Mouse (Mus musculus) adrenal gland, postnatal 25 days (tissue): Measurements from ENCODE around the gene Cacna1c. TPM values are rescaled to one million over a fixed set of nuclear protein-coding genes. Genes with fewer than 3 reads are reported as not detected.
A peak's percentile ranks its signal among the peaks of the same experiment; 100 is the strongest.
"Not testable (repeated sequence)": the region's sequence is repeated elsewhere in the genome, so short reads cannot be mapped to it uniquely, and the experiment has no call there.

Experiments
- DNase-seq: peaks from one replicate; pipeline ENCODE4 v3.0.0; 2021; ENCODE audit warnings: mixed read lengths
- total RNA-seq: library from RNA; stranded (reverse); gene quantifications from 2 replicates; pipeline ENCODE4 v1.2.3, GENCODE M21; 2021

Cacna1c gene
- total RNA-seq, 1 experiment from 2014 or later = 104 TPM

DNA sequence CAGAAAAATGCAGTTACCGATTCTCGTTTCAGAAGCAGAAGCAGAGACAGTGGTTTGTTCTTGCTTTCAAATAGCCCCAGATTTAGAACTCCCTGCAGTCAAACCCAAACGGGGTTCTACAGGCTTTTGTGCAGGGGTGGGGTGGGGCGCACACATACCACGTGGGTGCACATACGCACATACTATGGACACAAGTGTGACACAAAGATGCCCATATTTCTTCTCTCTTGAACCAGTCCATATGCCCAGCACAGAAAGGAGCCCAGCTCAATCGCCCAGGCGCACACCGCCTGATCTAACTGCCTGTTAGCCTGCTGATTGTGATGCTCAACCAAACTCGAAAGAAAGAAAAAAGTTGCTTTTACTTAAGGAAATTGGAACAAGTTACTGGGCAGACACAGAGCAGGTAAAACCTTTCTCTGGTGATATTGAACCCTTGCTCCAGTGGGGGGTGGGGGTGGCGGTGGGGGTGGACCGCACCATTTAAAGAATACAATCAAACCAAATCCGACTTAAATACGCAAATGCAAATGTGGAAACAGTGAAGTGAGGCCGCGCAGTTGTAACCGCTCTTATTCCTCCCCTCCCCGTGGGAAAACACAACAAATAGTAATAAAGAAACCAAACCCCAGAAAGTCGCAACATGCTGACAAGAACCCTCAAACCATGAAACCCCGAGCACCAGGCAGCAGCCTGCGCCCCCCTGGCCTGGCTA lies 603.4 kb downstream of the Cacna1c start:
- DNase-seq = no peak

GRCm38 (mm10) chr6:118578741-118579140 lies 617.5 kb downstream of the Cacna1c start:
- not testable (repeated sequence) for DNase-seq

- DNase-seq = no peak
Measured at GRCm38 (mm10) chr6:118574351-118574750, 621.9 kb downstream of the Cacna1c start.

DNA sequence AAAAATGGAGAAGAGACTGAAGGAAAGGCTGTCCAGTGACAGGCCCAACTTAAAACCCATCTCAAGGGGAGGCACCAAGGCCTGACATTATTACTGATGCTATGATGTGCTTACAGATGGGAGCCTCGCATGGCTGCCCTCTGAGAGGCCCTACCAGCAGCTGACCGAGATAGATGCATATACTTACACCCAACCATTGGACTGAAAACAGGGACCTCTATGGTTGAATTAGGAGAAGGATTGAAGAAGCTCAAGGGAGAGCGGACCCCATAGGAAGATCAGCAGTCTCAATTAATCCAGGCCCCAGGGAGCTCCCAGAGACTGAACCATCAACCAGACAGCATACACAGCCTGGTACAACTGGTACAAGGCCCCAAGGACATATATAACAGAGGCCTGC lies 628.4 kb downstream of the Cacna1c start:
- DNase-seq = no peak

DNA sequence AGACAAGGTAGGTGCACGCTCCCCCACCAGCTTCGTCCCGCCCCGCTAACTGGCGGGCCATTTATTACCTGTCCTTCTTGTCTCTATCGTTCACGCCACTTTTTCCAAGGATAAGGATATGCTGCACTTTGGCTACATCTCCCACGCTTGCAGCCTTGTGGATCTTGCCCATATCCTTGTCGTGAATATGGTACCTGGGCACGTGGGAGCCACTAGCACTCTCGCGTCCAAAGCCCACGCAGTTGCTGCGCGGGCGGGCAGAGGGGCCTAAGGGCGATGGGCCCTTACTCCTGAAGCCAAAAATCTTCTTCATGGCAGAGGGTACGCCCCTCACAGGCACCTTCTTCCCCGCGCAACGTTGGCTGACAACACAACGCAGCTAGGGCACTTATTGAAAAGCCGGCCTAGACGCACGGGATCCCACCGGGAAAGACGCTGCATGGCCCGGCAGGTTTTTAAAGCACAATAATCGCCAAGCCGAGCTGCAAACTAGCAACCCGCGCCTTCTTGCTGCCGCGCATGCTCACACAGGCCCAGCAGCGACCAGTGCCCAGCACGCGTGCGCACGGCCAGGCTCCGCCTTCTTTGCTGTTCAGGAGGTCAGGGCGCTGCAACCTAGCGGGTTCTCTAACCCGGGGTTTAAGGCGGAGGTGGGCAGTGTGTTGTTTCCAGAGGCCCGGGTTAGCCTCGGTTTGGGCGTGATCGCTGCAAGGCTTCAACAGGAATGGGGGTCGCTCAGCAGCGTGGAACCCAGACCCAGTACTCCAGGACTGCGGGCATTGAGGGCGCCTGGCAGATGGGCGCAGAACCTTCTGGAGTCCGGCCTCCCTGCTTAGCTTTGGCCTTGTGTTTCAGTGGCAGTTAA lies 634.2 kb downstream of the Cacna1c start, which contains the start of gene Ankrd26:
Gene Ankrd26 (minus strand): TSS at position 482 of the 865 bp plus-strand sequence.
- peak; percentile 96 for DNase-seq

- DNase-seq = no peak
Measured at GRCm38 (mm10) chr6:118561225-118561624, 635.0 kb downstream of the Cacna1c start.

DNA sequence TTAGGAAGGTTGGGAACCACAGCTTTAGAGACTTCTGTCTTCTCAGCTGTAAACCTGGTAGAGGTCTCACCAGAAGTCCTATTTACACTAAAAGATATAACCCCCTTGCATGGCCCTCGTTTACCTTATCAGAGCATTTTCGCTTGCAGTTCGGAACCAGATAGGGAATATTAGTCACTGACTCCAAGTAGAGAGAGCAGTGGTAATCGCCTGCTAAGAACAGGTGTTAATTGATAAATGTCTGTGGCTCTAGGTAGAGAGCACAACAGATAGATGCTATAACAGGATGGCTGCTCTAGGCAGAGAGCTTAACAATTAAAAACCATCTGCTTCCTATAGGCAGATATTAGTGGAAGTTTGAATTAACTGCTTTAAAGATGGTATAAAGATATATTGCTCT lies 657.6 kb downstream of the Cacna1c start:
- DNase-seq = no peak

Other genes with a start within 250 kb of the Cacna1c start
- 16.1 and 18.0 TPM in 2 replicates for gene Dcp1b, start 21.2 kb downstream of the Cacna1c start, total RNA-seq
- gene Cacna2d4, start 40.1 kb upstream of the Cacna1c start, total RNA-seq = not detected in 2 replicates
- gene Lrtm2, start 134.3 kb upstream of the Cacna1c start, total RNA-seq = not detected in 2 replicates
- gene Adipor2, start 221.3 kb upstream of the Cacna1c start, total RNA-seq = 139 and 144 TPM in 2 replicates